Comparison of ENCODE assay signal across 27 mouse cellular contexts in genomic region chr9:101986910-101987309, GRCm38 (mm10).
DNase-seq lines count a peak whose midpoint lies in the region; ATAC-seq lines count a peak whose summit lies in the region.
"Had no signal": no experiment of that assay in that cellular context is flagged by ENCODE, and none has a peak within 500 bp of the region (broad histone marks: within the 10 kb centered on the region; RNA-seq: fewer than 3 reads in every experiment).

No protein-coding gene starts in this region.

- H3K9me3 ChIP-seq in liver, embryonic 12.5 days (replicated peaks) = no peaks in the 10 kb centered on the region
- H3K9me3 ChIP-seq in liver, embryonic 15.5 days (replicated peaks) = no peaks in the 10 kb centered on the region
- no peaks in the 10 kb centered on the region; the same call in 1 of the 2 replicates for H3K9me3 ChIP-seq in midbrain, embryonic 13.5 days
- H3K9me3 ChIP-seq: embryonic facial prominence, embryonic 10.5 days; hindbrain, embryonic 10.5 days; hindbrain, embryonic 13.5 days had no signal

- no peaks in the 10 kb centered on the region for H3K36me3 ChIP-seq in liver, embryonic 12.5 days
- H3K36me3 ChIP-seq in liver, embryonic 15.5 days (replicated peaks) = no peaks in the 10 kb centered on the region
- peaks cover 21% of the 10 kb centered on the region for H3K36me3 ChIP-seq in midbrain, embryonic 13.5 days
- H3K36me3 ChIP-seq: embryonic facial prominence, embryonic 10.5 days; embryonic facial prominence, embryonic 13.5 days had no signal

- 56% methylated on average over 2 of the region's 2 CpGs for WGBS in liver, embryonic 12.5 days (ENCODE audit: insufficient replicate concordance)
- WGBS in liver, embryonic 15.5 days (ENCODE audit: insufficient replicate concordance) = 38% methylated on average over 2 of the region's 2 CpGs
- 82% methylated on average over 2 of the region's 2 CpGs for WGBS in midbrain, embryonic 13.5 days

- H3K4me1 ChIP-seq in liver, embryonic 12.5 days = peaks cover 48% of the 10 kb centered on the region
- peaks cover 52% of the 10 kb centered on the region for H3K4me1 ChIP-seq in liver, embryonic 15.5 days (replicated peaks)
- no peaks in the 10 kb centered on the region; the same call in 1 of the 2 replicates for H3K4me1 ChIP-seq in midbrain, embryonic 13.5 days (replicated peaks)
- H3K4me1 ChIP-seq: embryonic facial prominence, embryonic 10.5 days; embryonic facial prominence, embryonic 13.5 days; hindbrain, embryonic 10.5 days had no signal

- no peak for DNase-seq in neural tube, embryonic 10.5 days (ENCODE audit: extremely low spot score, low spot score)
- DNase-seq in layer of hippocampus, postnatal 14 days (ENCODE audit: low spot score in 2 of 2) = no peak
- DNase-seq in heart, postnatal 10 days = no peak
- DNase-seq: adrenal gland, adult 2 months; adrenal gland, postnatal 14 days; cerebellum, adult 11 months; cerebellum, adult 2 months; cerebellum, adult 9-11 months; cerebellum, postnatal 25 days; embryo, embryonic 11 days; forebrain, postnatal 0 days; gastrocnemius, adult 2 months; gastrocnemius, postnatal 14 days; heart, adult 11 months; heart, postnatal 36 days had no signal

- no peak overlapping the region for H3K4me3 ChIP-seq in liver, embryonic 12.5 days
- H3K4me3 ChIP-seq in liver, embryonic 15.5 days (replicated peaks) = no peak overlapping the region
- H3K4me3 ChIP-seq in midbrain, embryonic 13.5 days (replicated peaks) = no peak overlapping the region
- H3K4me3 ChIP-seq: embryonic facial prominence, embryonic 10.5 days; embryonic facial prominence, embryonic 13.5 days; gastrocnemius, adult 2 months; hindbrain, embryonic 10.5 days; hindbrain, embryonic 13.5 days had no signal

- ATAC-seq in erythroblast, adult 5-6 weeks (replicated peaks; ENCODE audit: low FRiP score, poor library complexity, severe bottlenecking) = peak; percentile 45; the same call in 1 of the 2 replicates
- ATAC-seq in liver, embryonic 12.5 days = peak; percentile 82
- ATAC-seq in liver, embryonic 15.5 days (ENCODE audit: insufficient read depth) = peak; percentile 63
- peak; percentile 56 for ATAC-seq in megakaryocyte progenitor cell, adult 5-6 weeks (replicated peaks; ENCODE audit: poor library complexity)
- no peak for ATAC-seq in midbrain, embryonic 13.5 days
- ATAC-seq: CD4-positive, CD25-positive, alpha-beta regulatory T cell, adult 4 months; forebrain, embryonic 14.5 days; forebrain, postnatal 0 days had no signal

- no peak overlapping the region for H3K4me2 ChIP-seq in liver, embryonic 12.5 days
- no peak overlapping the region for H3K4me2 ChIP-seq in liver, embryonic 15.5 days
- H3K4me2 ChIP-seq in midbrain, embryonic 13.5 days (replicated peaks) = no peak overlapping the region
- H3K4me2 ChIP-seq: embryonic facial prominence, embryonic 13.5 days; heart, embryonic 11.5 days; hindbrain, embryonic 13.5 days had no signal

- intact Hi-C loops in heart, postnatal 10 days (cut with DNase I) = no loop called here

- no peak overlapping the region for H3K9ac ChIP-seq in liver, embryonic 12.5 days
- no peak overlapping the region for H3K9ac ChIP-seq in liver, embryonic 15.5 days
- no peak overlapping the region for H3K9ac ChIP-seq in midbrain, embryonic 13.5 days (replicated peaks)
- H3K9ac ChIP-seq: embryonic facial prominence, embryonic 13.5 days; forebrain, postnatal 0 days; hindbrain, embryonic 13.5 days had no signal

- peak overlapping the region; percentile 37; the same call in 1 of the 2 replicates for H3K27ac ChIP-seq in liver, embryonic 12.5 days
- peak overlapping the region; percentile 24; the same call in 1 of the 2 replicates for H3K27ac ChIP-seq in liver, embryonic 15.5 days (replicated peaks)
- H3K27ac ChIP-seq in midbrain, embryonic 13.5 days = no peak overlapping the region
- H3K27ac ChIP-seq: embryonic facial prominence, embryonic 10.5 days; embryonic facial prominence, embryonic 13.5 days; gastrocnemius, adult 2 months; hindbrain, embryonic 10.5 days had no signal

- H3K27me3 ChIP-seq in liver, embryonic 12.5 days (replicated peaks) = no peaks in the 10 kb centered on the region
- H3K27me3 ChIP-seq in liver, embryonic 15.5 days = no peaks in the 10 kb centered on the region
- H3K27me3 ChIP-seq in midbrain, embryonic 13.5 days = no peaks in the 10 kb centered on the region
- H3K27me3 ChIP-seq: embryonic facial prominence, embryonic 13.5 days; hindbrain, embryonic 13.5 days had no signal
